Mouse (Mus musculus) frontal cortex, postnatal 25 days (tissue): ENCODE measurements around the gene Cylc2.

ENCODE experiments used
- DNase-seq, 2 experiments: peaks; one replicate each; pipeline ENCODE4 v3.0.0; 2022; ENCODE audit warnings: low spot score in 2 of 2

The Cylc2 gene

GRCm38 (mm10) chr4:51216378-51216777, at the start of gene Cylc2:
Gene Cylc2 (plus strand): TSS chr4:51216678.
- no peak for DNase-seq
